Mouse (Mus musculus) gastrocnemius, adult 2 months (tissue): ENCODE data around the gene Cxcl17. TPM values are rescaled to one million over a fixed set of nuclear protein-coding genes. Genes with fewer than 3 reads are reported as not detected.
"Not testable (repeated sequence)": the region's sequence is repeated elsewhere in the genome, so short reads cannot be mapped to it uniquely, and the experiment has no call there.

ENCODE experiments used
- DNase-seq: peaks from one replicate; pipeline ENCODE4 v3.0.0; 2022
- H3K27ac ChIP-seq: fragments of 200-600 bp; 2 replicates; pipeline ENCODE4 v1.8.1; 2022; ENCODE audit warnings: mild to moderate bottlenecking
- H3K4me3 ChIP-seq: fragments of 200-600 bp; 2 replicates; pipeline ENCODE4 v1.8.1; 2022; ENCODE audit warnings: mild to moderate bottlenecking, moderate library complexity
- CTCF ChIP-seq: fragments of 200-600 bp; IDR thresholded peaks from 2 replicates; pipeline ENCODE4 v1.8.1; 2022; ENCODE audit warnings: antibody characterized with exemption, mild to moderate bottlenecking, moderate library complexity
- intact Hi-C: fragments of 180-260 bp; cut with DNase I; formaldehyde crosslinking; loops from one replicate; pipeline ENCODE4 v1.15.1; 2025
- long read RNA-seq, 2 experiments: library from polyadenylated mRNA; stranded (forward); transcript quantifications; one replicate each; pipeline ENCODE4 v2.0.0; 2021
- total RNA-seq, 2 experiments: library from RNA; stranded (reverse); gene quantifications; 2 replicates each; pipeline ENCODE4 v1.2.3; 2021

The Cxcl17 gene
- total RNA-seq = not detected
- long read RNA-seq, experiment 1 = 0 reads
- long read RNA-seq, experiment 2 = 0 reads

DNA sequence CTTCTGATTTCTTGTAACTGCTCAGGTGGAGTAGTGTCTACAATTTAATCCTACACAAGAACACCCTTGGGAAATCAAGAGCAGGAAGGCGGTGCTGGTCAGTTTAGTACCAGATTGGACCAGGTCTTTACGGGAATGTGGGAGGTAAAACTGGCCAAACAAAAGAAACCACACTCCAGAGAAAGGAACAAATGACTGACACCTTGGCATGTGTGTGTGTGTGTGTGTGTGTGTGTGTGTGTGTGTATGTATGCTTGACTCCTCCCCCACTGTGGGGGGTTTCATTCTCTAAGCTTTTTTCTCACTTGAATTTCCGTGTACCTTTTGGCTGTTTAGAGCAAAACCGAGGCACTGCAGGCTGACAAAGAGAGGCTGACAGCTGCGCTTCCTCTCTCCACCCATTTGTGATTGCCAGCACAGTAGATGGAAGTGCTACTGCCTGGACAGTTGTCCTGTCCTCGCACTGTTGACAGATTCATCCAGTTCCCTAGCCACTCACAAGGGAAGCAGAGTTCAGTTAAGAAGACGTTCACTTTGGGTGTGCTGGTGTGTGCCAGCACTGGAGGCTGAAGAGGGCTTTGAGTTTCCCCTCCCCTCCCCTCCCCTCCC, at the start of gene Cxcl17:
Gene Cxcl17, minus strand, starts transcription at position 54 of the 609 bp plus-strand sequence.
- TF ChIP-seq CTCF = no peak
- intact Hi-C loops = no loop called here
- no peak for DNase-seq
- no peak within 1 kb of the TSS for H3K27ac ChIP-seq
- no peak within 1 kb of the TSS for H3K4me3 ChIP-seq

DNA sequence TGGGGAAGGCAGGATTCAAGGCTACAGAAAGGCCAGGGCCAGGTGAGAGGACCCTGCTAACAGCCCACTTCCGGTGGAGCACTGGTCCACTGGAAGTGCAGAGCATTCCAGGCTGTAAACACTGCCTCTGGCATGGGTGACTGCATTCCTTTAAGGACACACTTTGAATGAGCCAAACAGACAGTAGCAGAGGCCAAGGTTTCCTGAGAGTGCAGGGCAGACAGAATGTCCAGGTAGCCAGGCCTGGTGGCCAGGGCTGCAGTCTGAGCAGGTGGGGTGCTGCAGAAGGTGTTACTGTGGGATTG, 49.3 kb upstream of the Cxcl17 start:
- DNase-seq, H3K27ac ChIP-seq, intact Hi-C loops, H3K4me3 ChIP-seq: not testable (repeated sequence)

DNA sequence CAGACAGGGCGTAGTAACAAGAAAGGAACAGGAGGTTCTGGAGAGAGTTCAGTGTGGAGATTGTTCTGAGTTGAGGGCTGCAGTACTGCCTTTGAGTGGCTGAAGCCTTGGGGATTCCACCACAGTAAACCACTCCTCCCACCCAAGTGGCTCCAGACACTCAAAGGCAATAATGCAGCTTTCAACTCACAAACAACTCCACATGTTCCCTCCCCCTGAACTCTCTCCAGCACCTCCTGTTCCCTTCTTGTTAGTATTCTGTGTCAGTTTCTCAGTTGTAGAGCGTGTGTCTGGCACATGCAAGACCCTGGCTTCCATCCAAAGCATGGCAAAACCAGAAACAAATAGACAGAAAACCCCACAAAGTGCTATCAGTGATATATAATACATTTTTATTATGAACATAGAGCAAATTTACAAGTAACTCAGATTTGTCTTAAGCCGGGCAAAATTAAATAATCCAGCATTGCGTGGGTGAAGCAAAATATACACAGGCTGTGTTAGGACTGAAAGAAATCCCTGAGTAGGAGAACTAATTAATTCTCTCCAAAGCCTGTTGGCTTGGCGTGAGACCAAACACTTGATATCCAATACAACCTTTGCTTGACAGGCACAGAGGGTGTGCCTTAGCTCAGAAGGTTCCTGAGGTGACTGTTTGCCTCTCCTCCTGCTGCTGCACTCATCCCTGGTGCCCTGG, 48.8 kb upstream of the Cxcl17 start:
- H3K27ac ChIP-seq, intact Hi-C loops, H3K4me3 ChIP-seq: not testable (repeated sequence)
- DNase-seq = peak; percentile 29

DNA sequence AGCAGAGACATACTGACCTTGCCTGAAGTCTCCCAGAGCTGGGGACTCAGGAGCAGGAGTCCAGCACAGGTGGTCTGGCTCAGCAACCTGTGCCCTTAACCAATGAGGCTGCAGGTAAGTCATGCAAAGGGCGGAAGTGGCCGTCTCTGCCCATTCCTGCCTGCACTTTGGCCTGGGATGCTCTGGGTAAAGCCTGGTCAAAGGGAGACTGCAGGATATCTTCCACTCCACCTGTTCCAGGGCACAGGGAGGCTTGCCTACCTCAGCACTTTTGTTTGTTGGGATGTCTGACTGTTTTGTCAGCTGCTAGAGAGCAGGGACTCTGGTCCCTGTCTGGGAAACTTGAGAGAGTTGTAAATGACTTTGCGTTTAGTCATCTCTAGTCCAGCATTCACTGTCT, 39.4 kb upstream of the Cxcl17 start:
- TF ChIP-seq CTCF = no peak
- no peak for DNase-seq
- intact Hi-C loops = no loop called here
- no peak overlapping the region for H3K27ac ChIP-seq
- H3K4me3 ChIP-seq = no peak overlapping the region

DNA sequence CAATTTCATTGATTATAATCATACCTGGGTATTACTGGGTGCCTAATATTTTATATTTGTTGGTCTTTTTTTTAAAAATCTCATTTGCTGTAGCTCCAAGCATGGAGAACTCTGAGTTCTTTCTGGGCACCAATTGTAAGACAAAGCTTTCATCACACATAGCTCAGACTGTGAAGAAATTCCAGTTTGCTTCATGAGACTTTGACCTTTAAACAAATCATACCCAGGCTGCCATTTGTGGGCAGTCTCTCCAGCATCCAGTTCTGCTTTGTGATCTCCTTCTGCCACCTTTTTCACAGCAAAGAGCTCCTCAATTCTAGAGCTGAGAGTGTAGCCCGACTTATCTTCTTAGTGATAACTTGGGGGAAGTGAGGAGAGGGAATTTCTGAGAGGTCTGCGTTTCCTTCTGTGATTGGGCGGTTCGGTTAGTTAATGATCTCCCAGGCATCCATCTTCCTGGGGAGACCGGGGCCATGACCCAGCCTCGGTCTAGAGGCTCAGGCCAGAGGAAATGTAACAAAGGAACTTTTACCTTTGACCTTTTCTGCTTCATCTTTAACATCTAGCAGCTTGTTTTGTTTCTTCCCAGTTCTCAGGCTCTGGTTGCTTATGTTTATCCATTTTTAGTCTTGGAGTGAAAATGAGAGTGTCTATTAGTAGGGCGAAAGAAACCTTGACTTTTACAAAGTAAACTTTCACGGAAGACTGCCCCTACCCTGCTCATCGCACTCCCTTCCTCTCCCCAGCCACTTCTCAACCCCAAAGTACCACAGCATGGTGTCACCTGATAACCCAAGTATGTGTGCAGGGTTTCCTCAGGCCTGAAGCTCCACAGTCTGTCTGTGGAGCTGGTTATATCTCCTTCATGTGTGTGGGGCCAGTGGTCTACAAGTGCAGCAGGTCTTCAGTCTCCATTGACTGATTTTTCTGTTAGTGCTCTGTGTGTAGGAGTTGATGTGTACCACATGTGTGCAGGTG, 37.5 kb upstream of the Cxcl17 start:
- no peak for DNase-seq
- Histone ChIP-seq H3K27ac (no peak overlapping the region), H3K4me3 (no peak overlapping the region)
- intact Hi-C loops = no loop called here
- no peak for TF ChIP-seq CTCF

DNA sequence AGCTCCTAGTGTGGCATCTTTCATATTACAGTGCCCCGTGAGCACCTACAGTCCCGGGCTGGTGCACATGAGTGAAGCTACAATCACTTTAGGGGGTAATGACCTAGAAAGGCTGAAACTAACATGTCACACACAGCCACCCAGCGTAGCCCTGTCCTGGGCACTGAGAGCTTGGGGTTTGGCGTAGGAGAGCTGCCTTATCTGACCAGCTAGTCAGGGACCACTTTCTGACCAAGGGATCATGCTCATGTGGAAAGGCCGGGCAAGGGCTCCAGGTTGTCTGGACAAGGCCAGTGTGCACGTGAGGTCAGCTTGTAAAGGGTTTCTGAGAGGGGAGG, 28.1 kb upstream of the Cxcl17 start:
- no peak for TF ChIP-seq CTCF
- intact Hi-C loops = no loop called here
- H3K27ac ChIP-seq = peak overlapping the region; percentile 48
- H3K4me3 ChIP-seq = no peak overlapping the region
- DNase-seq = no peak

DNA sequence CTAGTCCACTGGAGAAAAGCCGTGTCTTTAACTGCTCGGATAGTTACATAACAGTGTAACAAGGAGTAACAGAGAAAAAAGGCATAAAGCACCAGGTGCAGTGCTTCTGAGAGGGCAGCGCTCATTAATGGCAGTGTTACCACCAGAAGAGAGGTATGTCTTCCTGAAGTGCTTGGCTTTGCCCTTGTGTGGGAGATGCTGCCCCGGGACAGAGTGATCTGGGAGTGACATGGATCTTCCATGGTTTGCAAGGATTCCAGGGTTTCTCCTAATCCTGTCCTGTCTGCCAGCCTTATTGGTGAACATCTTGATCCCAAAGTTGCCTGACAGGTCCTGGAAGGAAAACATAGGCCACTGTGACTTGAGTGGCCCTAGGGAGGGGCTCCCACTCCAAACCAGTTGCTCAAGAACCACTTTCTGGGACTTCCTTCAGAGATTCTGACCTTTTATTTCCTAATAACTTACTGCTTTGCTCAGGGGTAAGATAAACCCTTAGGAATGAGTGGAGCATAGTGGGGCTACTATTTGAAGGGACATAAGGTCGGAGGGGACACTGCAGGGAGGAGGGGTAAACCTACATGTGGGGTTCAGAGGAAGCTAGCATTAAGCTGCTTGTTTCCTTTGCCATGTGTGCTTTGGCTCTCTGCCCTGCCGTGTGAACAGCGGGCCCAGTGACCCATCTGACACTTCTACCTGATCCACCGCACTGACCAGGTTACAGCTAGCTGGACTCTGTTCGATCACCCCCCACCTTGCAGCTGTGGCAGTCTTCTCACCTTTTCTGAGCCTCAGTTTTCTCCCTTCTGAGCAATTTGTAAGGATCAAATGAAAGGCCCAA, 27.5 kb upstream of the Cxcl17 start:
- H3K27ac ChIP-seq = peak overlapping the region; percentile 48
- intact Hi-C loops = no loop called here
- H3K4me3 ChIP-seq = no peak overlapping the region
- TF ChIP-seq CTCF = no peak
- DNase-seq = no peak

DNA sequence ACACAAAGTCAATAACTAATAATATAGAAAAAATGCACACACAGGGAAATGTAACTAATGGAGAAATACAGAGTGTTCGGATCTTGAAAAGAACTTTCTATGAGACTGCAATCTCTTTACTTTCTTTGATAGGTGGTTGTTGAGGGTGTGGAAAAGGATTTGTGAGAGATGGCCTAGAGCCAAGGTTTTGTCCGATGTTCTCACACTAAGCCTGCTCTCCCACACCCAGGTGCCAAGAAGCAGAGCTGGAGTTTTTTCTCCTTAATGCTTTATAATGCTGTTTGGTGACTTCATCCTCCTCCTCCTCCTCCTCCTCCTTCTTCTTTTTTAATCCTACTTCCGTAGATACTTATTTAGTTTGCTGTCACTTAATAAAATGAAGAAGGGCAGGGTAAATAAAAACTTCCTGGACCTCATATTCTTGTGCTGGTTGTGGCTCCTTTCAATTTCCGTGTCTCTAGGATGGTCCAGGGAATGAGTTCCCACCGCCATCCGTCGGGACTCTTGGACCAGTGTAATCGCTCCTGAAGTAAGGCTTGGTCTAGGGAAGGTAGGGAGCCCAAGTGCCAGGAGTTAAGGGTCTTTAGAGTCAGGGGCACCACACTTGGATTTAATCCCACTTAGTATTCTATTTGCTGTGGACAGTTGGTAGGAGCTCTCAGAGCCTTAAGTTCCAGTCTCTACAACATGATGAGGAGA, 26.6 kb upstream of the Cxcl17 start:
- no peak for DNase-seq
- H3K4me3 ChIP-seq = no peak overlapping the region
- intact Hi-C loops = no loop called here
- TF ChIP-seq CTCF = no peak
- H3K27ac ChIP-seq = peak overlapping the region; percentile 38

DNA sequence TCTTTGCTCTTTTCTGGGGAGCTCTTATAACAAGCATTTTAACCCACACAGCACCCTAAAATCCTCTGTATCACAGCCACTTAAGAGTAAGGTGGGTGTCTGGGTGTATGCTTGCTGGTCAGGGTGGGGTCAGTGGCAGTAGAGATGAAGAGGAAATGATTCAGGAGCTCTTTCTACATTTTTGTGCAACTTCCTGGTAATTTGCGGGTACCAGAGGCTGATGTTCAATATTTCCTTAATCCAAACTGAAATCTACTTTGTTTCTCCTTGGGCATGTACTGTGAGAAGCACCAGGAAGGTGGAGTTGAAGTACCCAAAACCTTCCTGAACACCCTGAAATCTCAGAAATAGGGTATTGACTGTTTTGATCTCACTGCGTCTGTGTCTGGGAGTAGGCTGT, 24.0 kb upstream of the Cxcl17 start:
- Histone ChIP-seq H3K4me3 (peak overlapping the region; percentile 23; the same call in 1 of the 2 replicates), H3K27ac (peak overlapping the region; percentile 84)
- intact Hi-C loops = no loop called here
- no peak for DNase-seq
- TF ChIP-seq CTCF = no peak

DNA sequence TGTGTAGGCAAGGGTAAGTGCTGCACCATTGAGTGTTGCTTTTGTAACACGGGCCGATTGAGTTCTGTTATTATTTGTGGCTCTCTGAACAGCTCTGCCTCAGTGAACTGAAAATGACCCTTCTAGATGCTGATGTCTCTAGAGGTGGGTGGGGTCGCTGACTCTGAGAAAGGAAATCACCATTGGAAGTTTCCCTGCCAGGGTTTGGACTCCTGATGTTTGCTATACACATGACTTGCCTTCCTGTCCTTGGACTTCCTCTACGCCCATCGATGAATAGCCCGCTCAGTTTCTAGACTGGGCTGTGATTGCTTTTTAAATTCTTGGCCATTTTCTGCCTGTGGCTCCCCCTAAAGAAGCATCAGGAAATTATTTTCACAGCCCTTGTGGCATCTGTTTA, 23.5 kb upstream of the Cxcl17 start:
- peak overlapping the region; percentile 84 for H3K27ac ChIP-seq
- peak overlapping the region; percentile 23; the same call in 1 of the 2 replicates for H3K4me3 ChIP-seq
- intact Hi-C loops = no loop called here
- peak; percentile 31 for DNase-seq
- no peak; the same call in 1 of the 2 replicates for TF ChIP-seq CTCF

DNA sequence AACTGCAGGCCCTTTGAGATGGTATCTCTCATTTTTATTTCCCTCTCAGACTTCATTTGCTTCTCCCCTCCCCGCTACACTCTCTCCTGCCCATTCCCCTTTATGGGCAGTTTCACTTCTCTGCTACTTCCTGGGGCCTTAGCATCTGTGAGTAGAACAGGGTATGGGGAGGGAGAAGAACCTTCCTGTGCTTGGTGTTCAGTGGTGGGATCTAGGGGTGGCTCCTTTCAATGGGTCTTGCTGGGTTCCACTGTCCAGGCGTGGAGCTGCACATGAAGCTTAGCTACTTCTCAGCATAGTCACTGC, 22.8 kb upstream of the Cxcl17 start:
- H3K4me3 ChIP-seq = no peak overlapping the region
- TF ChIP-seq CTCF = no peak
- peak overlapping the region; percentile 84 for H3K27ac ChIP-seq
- intact Hi-C loops = no loop called here
- DNase-seq = no peak
